Mouse (Mus musculus) neural tube, embryonic 11.5 days (tissue): ENCODE results near the gene Hip1. TPM values are rescaled to one million over a fixed set of nuclear protein-coding genes. Genes with fewer than 3 reads are reported as not detected.

Source experiments
- ATAC-seq: fragments of 200-750 bp; cut with Nextera tagmentation; 2 replicates; pipeline ENCODE4 v1.8.0; 2017; ENCODE audit warnings: moderate number of reproducible peaks, mild to moderate bottlenecking, moderate TSS enrichment, moderate library complexity; ENCODE audit not compliant: insufficient read depth, low FRiP score, low TSS enrichment
- DNase-seq: peaks from one replicate; pipeline ENCODE4 v3.0.0-alpha.2; 2015; ENCODE audit warnings: low spot score
- H3K27ac ChIP-seq: fragments of 300-500 bp; sonication (generic); 2 replicates; pipeline ENCODE4 v1.5.1; 2014; ENCODE audit warnings: low read depth, mild to moderate bottlenecking, low read length
- H3K27me3 ChIP-seq: fragments of 300-500 bp; sonication (generic); 2 replicates; pipeline ENCODE4 v1.6.1; 2014; ENCODE audit warnings: mild to moderate bottlenecking, low read length, mixed read lengths; ENCODE audit not compliant: control insufficient read depth, insufficient read depth
- H3K36me3 ChIP-seq: fragments of 300-500 bp; sonication (generic); 2 replicates; pipeline ENCODE4 v1.6.1; 2014; ENCODE audit warnings: mild to moderate bottlenecking, low read length, moderate library complexity, mixed read lengths; ENCODE audit not compliant: control insufficient read depth, insufficient read depth
- H3K4me1 ChIP-seq: fragments of 300-500 bp; sonication (generic); 2 replicates; pipeline ENCODE4 v1.6.1; 2014; ENCODE audit warnings: low read length, mixed read lengths; ENCODE audit not compliant: control insufficient read depth, insufficient read depth
- H3K4me2 ChIP-seq: fragments of 300-500 bp; sonication (generic); 2 replicates; pipeline ENCODE4 v1.6.1; 2014; ENCODE audit warnings: low read depth, mild to moderate bottlenecking, moderate library complexity
- H3K4me3 ChIP-seq: fragments of 300-500 bp; sonication (generic); 2 replicates; pipeline ENCODE4 v1.5.1; 2014; ENCODE audit warnings: low read depth, low read length
- H3K9ac ChIP-seq: fragments of 300-500 bp; sonication (generic); 2 replicates; pipeline ENCODE4 v1.6.1; 2014; ENCODE audit warnings: mild to moderate bottlenecking, low read length
- H3K9me3 ChIP-seq: fragments of 300-500 bp; sonication (generic); 2 replicates; pipeline ENCODE4 v1.6.1; 2016; ENCODE audit warnings: low read length; ENCODE audit not compliant: control insufficient read depth
- WGBS: fragments of 180-500 bp; shearing (Covaris S2); extraction: QIAGEN DNeasy Blood & Tissue Kit; methylation state at CpG from one replicate; pipeline ENCODE4 v1.1.7; 2014; 5-methylcytosine and 5-hydroxymethylcytosine counted together
- polyA plus RNA-seq: library from polyadenylated mRNA; unstranded; fragments of >200 nt; fragmentation: Nextera tagmentation; extraction: Ambion mirVana; gene quantifications from 2 replicates; pipeline ENCODE4 v1.2.1, GENCODE M21; 2014

Hip1 gene
- polyA plus RNA-seq, 1 experiment from 2014 or later = 57.3 TPM

GRCm38 (mm10) chr5:135472405-135472804 is 72.5 kb downstream of the Hip1 start:
- no peak for ATAC-seq
- WGBS = 81% methylated on average over 6 of the region's 6 CpGs
- no peaks in the 10 kb centered on the region for H3K4me1 ChIP-seq
- H3K9me3 ChIP-seq = no peaks in the 10 kb centered on the region
- H3K4me2 ChIP-seq = no peak overlapping the region
- H3K27ac ChIP-seq = no peak overlapping the region
- no peak overlapping the region for H3K4me3 ChIP-seq
- no peaks in the 10 kb centered on the region for H3K27me3 ChIP-seq
- DNase-seq = no peak
- no peaks in the 10 kb centered on the region; the same call in 1 of the 2 replicates for H3K36me3 ChIP-seq
- no peak overlapping the region for H3K9ac ChIP-seq

GRCm38 (mm10) chr5:135471747-135472146 is 73.2 kb downstream of the Hip1 start:
- peaks cover 2% of the 10 kb centered on the region; the same call in 1 of the 2 replicates for H3K36me3 ChIP-seq
- WGBS = 96% methylated on average over 4 of the region's 4 CpGs
- ATAC-seq = no peak

GRCm38 (mm10) chr5:135468280-135468679 is 76.6 kb downstream of the Hip1 start:
- Histone ChIP-seq H3K4me3 (no peak overlapping the region), H3K36me3 (0 out of 2 replicates have a peak, but pooled peaks cover 2% of the 10 kb centered on the region), H3K4me2 (no peak overlapping the region), H3K9ac (no peak overlapping the region), H3K9me3 (no peaks in the 10 kb centered on the region), H3K27me3 (no peaks in the 10 kb centered on the region), H3K27ac (no peak overlapping the region), H3K4me1 (peaks cover 6% of the 10 kb centered on the region; the same call in 1 of the 2 replicates)
- ATAC-seq = no peak
- no peak for DNase-seq
- WGBS = 97% methylated on average over 6 of the region's 6 CpGs

More at GRCm38 (mm10) chr5:135471747-135472146, 73.2 kb downstream of the Hip1 start:
- no peak overlapping the region for H3K9ac ChIP-seq
- H3K9me3 ChIP-seq = no peaks in the 10 kb centered on the region
- no peak overlapping the region for H3K4me3 ChIP-seq
- no peak overlapping the region for H3K27ac ChIP-seq
- no peaks in the 10 kb centered on the region for H3K27me3 ChIP-seq
- no peaks in the 10 kb centered on the region for H3K4me1 ChIP-seq
- no peak overlapping the region for H3K4me2 ChIP-seq
- no peak for DNase-seq

- H3K27ac ChIP-seq = 0 out of 2 replicates have a peak overlapping the region, but pooled peaks have one; percentile 44
- no peak overlapping the region for H3K4me2 ChIP-seq
- no peak overlapping the region for H3K4me3 ChIP-seq
- 0 out of 2 replicates have a peak, but pooled peaks cover 2% of the 10 kb centered on the region for H3K36me3 ChIP-seq
- H3K9me3 ChIP-seq = no peaks in the 10 kb centered on the region
- peaks cover 6% of the 10 kb centered on the region; the same call in 1 of the 2 replicates for H3K4me1 ChIP-seq
- H3K9ac ChIP-seq = no peak overlapping the region
- DNase-seq = peak; percentile 31
- no peaks in the 10 kb centered on the region for H3K27me3 ChIP-seq
- no peak for ATAC-seq
- 62% methylated on average over 7 of the region's 7 CpGs for WGBS
These were observed 79.1 kb downstream of the Hip1 start for GRCm38 (mm10) chr5:135465833-135466291.

- H3K27me3 ChIP-seq = no peaks in the 10 kb centered on the region
- H3K4me1 ChIP-seq = peaks cover 9% of the 10 kb centered on the region; the same call in 1 of the 2 replicates
- H3K9ac ChIP-seq = no peak overlapping the region
- WGBS = 86% methylated on average over 8 of the region's 8 CpGs
- H3K9me3 ChIP-seq = no peaks in the 10 kb centered on the region
- no peak overlapping the region for H3K27ac ChIP-seq
- H3K4me3 ChIP-seq = no peak overlapping the region
- ATAC-seq (no peak), DNase-seq (no peak)
- H3K36me3 ChIP-seq = peaks cover 6% of the 10 kb centered on the region; the same call in 1 of the 2 replicates
- no peak overlapping the region for H3K4me2 ChIP-seq
These were observed 81.5 kb downstream of the Hip1 start for GRCm38 (mm10) chr5:135463380-135463779.

GRCm38 (mm10) chr5:135460833-135461173 is 84.1 kb downstream of the Hip1 start:
- H3K36me3 ChIP-seq = peaks cover 9% of the 10 kb centered on the region; the same call in 1 of the 2 replicates
- H3K9me3 ChIP-seq = no peaks in the 10 kb centered on the region
- no peaks in the 10 kb centered on the region for H3K27me3 ChIP-seq
- ATAC-seq (no peak), DNase-seq (no peak)
- no peak overlapping the region for H3K4me3 ChIP-seq
- peaks cover 4% of the 10 kb centered on the region; the same call in 1 of the 2 replicates for H3K4me1 ChIP-seq
- 77% methylated on average over 4 of the region's 4 CpGs for WGBS
- no peak overlapping the region for H3K9ac ChIP-seq
- no peak overlapping the region for H3K27ac ChIP-seq
- H3K4me2 ChIP-seq = no peak overlapping the region

GRCm38 (mm10) chr5:135460152-135460832 is 84.6 kb downstream of the Hip1 start:
- no peak overlapping the region for H3K4me2 ChIP-seq

GRCm38 (mm10) chr5:135459486-135459885 is 85.4 kb downstream of the Hip1 start:
- Histone ChIP-seq H3K36me3 (peaks cover 15% of the 10 kb centered on the region), H3K4me2 (no peak overlapping the region), H3K4me1 (peaks cover 3% of the 10 kb centered on the region; the same call in 1 of the 2 replicates), H3K27me3 (no peaks in the 10 kb centered on the region), H3K4me3 (no peak overlapping the region), H3K27ac (no peak overlapping the region), H3K9ac (no peak overlapping the region), H3K9me3 (peaks cover 2% of the 10 kb centered on the region; the same call in 1 of the 2 replicates)
- DNase-seq = no peak
- no peak for ATAC-seq
- 76% methylated on average over 3 of the region's 3 CpGs for WGBS

More at GRCm38 (mm10) chr5:135460152-135460832, 84.6 kb downstream of the Hip1 start:
- WGBS = 79% methylated on average over 12 of the region's 12 CpGs
- peaks cover 9% of the 10 kb centered on the region; the same call in 1 of the 2 replicates for H3K36me3 ChIP-seq
- DNase-seq = peak; percentile 24
- ATAC-seq = no peak
- no peak overlapping the region for H3K4me3 ChIP-seq
- peaks cover 3% of the 10 kb centered on the region; the same call in 1 of the 2 replicates for H3K4me1 ChIP-seq
- no peak overlapping the region for H3K27ac ChIP-seq
- no peaks in the 10 kb centered on the region for H3K27me3 ChIP-seq
- no peak overlapping the region for H3K9ac ChIP-seq
- no peaks in the 10 kb centered on the region for H3K9me3 ChIP-seq

GRCm38 (mm10) chr5:135457961-135458360 is 87.0 kb downstream of the Hip1 start:
- no peak overlapping the region for H3K9ac ChIP-seq
- no peak for DNase-seq
- no peak overlapping the region for H3K27ac ChIP-seq
- 92% methylated on average over 16 of the region's 16 CpGs for WGBS
- no peak overlapping the region for H3K4me3 ChIP-seq
- no peak overlapping the region for H3K4me2 ChIP-seq
- peaks cover 2% of the 10 kb centered on the region; the same call in 1 of the 2 replicates for H3K9me3 ChIP-seq
- no peaks in the 10 kb centered on the region for H3K27me3 ChIP-seq
- peaks cover 18% of the 10 kb centered on the region for H3K36me3 ChIP-seq
- ATAC-seq = no peak
- H3K4me1 ChIP-seq = peaks cover 3% of the 10 kb centered on the region; the same call in 1 of the 2 replicates
